Mouse (Mus musculus): ENCODE data around the gene Pacsin2. TPM values are rescaled to one million over a fixed set of nuclear protein-coding genes. Genes with fewer than 3 reads are reported as not detected.
A peak's percentile ranks its signal among the peaks of the same experiment; 100 is the strongest.

Pacsin2 gene
- polyA plus RNA-seq, 1 experiment from 2014 or later: 11.0 TPM

DNA sequence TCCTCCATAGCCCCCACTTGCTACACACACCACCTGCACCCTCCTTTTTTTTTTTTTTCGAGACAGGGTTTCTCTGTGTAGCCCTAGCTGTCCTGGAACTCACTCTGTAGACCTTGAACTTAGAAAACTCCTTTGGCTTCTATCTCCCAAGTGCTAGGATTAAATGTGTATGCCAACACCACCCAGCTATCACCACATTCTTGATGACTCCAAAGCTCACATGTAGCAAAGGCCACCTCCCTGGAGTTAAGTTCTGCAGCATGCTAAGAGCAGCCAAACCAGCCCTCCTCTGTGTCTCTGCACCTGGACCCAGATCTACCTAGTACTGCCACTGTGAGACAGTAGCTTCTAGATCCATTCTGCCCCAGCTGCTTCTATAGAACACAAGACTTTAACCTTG lies 6.9 kb downstream of the Pacsin2 start:
- no peak for DNase-seq (ENCODE audit: low spot score)
- H3K4me3 ChIP-seq (ENCODE audit: low read depth, low read length): no peak overlapping the region
- H3K36me3 ChIP-seq (ENCODE audit: control insufficient read depth, insufficient read depth, low read length): no peaks in the 10 kb centered on the region
- H3K27me3 ChIP-seq (replicated peaks; ENCODE audit: control insufficient read depth, insufficient read depth, low read length): no peaks in the 10 kb centered on the region
- no peak for ATAC-seq
- H3K4me1 ChIP-seq (ENCODE audit: control insufficient read depth, insufficient read depth, low read length): no peaks in the 10 kb centered on the region
- H3K9me3 ChIP-seq (replicated peaks; ENCODE audit: control insufficient read depth, low read length): no peaks in the 10 kb centered on the region
- H3K27ac ChIP-seq (ENCODE audit: low read depth, low read length): no peak overlapping the region
- no peak overlapping the region for H3K9ac ChIP-seq (ENCODE audit: low read length)
- WGBS: 91% methylated on average over 1 of the region's 1 CpGs
- no peak overlapping the region for H3K4me2 ChIP-seq (ENCODE audit: low read length)

GRCm38 (mm10) chr15:83455637-83456036 lies 8.8 kb downstream of the Pacsin2 start:
- H3K9me3 ChIP-seq (replicated peaks; ENCODE audit: control insufficient read depth, low read length): no peaks in the 10 kb centered on the region
- H3K9ac ChIP-seq (ENCODE audit: low read length): no peak overlapping the region
- H3K36me3 ChIP-seq (ENCODE audit: control insufficient read depth, insufficient read depth, low read length): no peaks in the 10 kb centered on the region
- H3K4me1 ChIP-seq (ENCODE audit: control insufficient read depth, insufficient read depth, low read length): no peaks in the 10 kb centered on the region
- H3K4me2 ChIP-seq (ENCODE audit: low read length): no peak overlapping the region
- H3K4me3 ChIP-seq (ENCODE audit: low read depth, low read length): no peak overlapping the region
- H3K27ac ChIP-seq (ENCODE audit: low read depth, low read length): no peak overlapping the region
- ATAC-seq (no peak), DNase-seq (ENCODE audit: low spot score) (no peak)
- 93% methylated on average over 5 of the region's 5 CpGs for WGBS
- no peaks in the 10 kb centered on the region for H3K27me3 ChIP-seq (replicated peaks; ENCODE audit: control insufficient read depth, insufficient read depth, low read length)

- no peak overlapping the region for H3K9ac ChIP-seq (ENCODE audit: low read length)
- H3K4me2 ChIP-seq (ENCODE audit: low read length): no peak overlapping the region
- ATAC-seq (no peak), DNase-seq (ENCODE audit: low spot score) (no peak)
- H3K4me3 ChIP-seq (ENCODE audit: low read depth, low read length): no peak overlapping the region
- H3K27ac ChIP-seq (ENCODE audit: low read depth, low read length): no peak overlapping the region
- H3K36me3 ChIP-seq (ENCODE audit: control insufficient read depth, insufficient read depth, low read length): no peaks in the 10 kb centered on the region
- H3K9me3 ChIP-seq (replicated peaks; ENCODE audit: control insufficient read depth, low read length): no peaks in the 10 kb centered on the region
- WGBS: 86% methylated on average over 3 of the region's 3 CpGs
- H3K4me1 ChIP-seq (ENCODE audit: control insufficient read depth, insufficient read depth, low read length): no peaks in the 10 kb centered on the region
- no peaks in the 10 kb centered on the region for H3K27me3 ChIP-seq (replicated peaks; ENCODE audit: control insufficient read depth, insufficient read depth, low read length)
Observed at GRCm38 (mm10) chr15:83455034-83455433, 9.4 kb downstream of the Pacsin2 start.

DNA sequence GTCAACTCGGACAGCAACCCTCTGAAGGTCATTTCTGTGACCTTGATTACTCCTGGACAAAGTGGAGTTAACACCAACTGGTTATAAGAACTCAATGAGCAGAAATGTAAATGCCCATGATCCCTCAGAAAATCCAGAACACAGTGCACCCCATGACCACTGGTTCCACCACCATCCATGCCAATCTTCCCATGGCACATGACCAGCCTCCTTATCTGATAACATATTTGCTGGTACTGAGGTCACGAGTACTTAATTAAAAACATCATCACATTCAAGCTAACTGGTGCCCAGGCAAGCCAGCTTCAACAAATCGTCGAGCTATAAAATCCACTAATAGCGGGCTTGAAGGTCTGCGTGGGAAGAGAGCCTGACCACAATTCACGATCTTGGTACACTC lies 10.0 kb downstream of the Pacsin2 start:
- DNase-seq (ENCODE audit: low spot score) (no peak), ATAC-seq (no peak)
- H3K36me3 ChIP-seq (ENCODE audit: control insufficient read depth, insufficient read depth, low read length): no peaks in the 10 kb centered on the region
- 89% methylated on average over 7 of the region's 7 CpGs for WGBS
- no peaks in the 10 kb centered on the region for H3K9me3 ChIP-seq (replicated peaks; ENCODE audit: control insufficient read depth, low read length)
- no peak overlapping the region for H3K27ac ChIP-seq (ENCODE audit: low read depth, low read length)
- no peaks in the 10 kb centered on the region for H3K27me3 ChIP-seq (replicated peaks; ENCODE audit: control insufficient read depth, insufficient read depth, low read length)
- no peak overlapping the region for H3K4me3 ChIP-seq (ENCODE audit: low read depth, low read length)
- no peak overlapping the region for H3K9ac ChIP-seq (ENCODE audit: low read length)
- no peaks in the 10 kb centered on the region for H3K4me1 ChIP-seq (ENCODE audit: control insufficient read depth, insufficient read depth, low read length)
- H3K4me2 ChIP-seq (ENCODE audit: low read length): no peak overlapping the region

GRCm38 (mm10) chr15:83453879-83454278 lies 10.5 kb downstream of the Pacsin2 start:
- Histone ChIP-seq H3K27me3 (replicated peaks; ENCODE audit: control insufficient read depth, insufficient read depth, low read length) (no peaks in the 10 kb centered on the region), H3K36me3 (ENCODE audit: control insufficient read depth, insufficient read depth, low read length) (no peaks in the 10 kb centered on the region), H3K9me3 (replicated peaks; ENCODE audit: control insufficient read depth, low read length) (no peaks in the 10 kb centered on the region), H3K4me3 (ENCODE audit: low read depth, low read length) (no peak overlapping the region), H3K27ac (ENCODE audit: low read depth, low read length) (no peak overlapping the region), H3K9ac (ENCODE audit: low read length) (no peak overlapping the region), H3K4me2 (ENCODE audit: low read length) (no peak overlapping the region), H3K4me1 (ENCODE audit: control insufficient read depth, insufficient read depth, low read length) (no peaks in the 10 kb centered on the region)
- WGBS: 85% methylated on average over 3 of the region's 3 CpGs
- ATAC-seq: no peak
- DNase-seq (ENCODE audit: low spot score): no peak

DNA sequence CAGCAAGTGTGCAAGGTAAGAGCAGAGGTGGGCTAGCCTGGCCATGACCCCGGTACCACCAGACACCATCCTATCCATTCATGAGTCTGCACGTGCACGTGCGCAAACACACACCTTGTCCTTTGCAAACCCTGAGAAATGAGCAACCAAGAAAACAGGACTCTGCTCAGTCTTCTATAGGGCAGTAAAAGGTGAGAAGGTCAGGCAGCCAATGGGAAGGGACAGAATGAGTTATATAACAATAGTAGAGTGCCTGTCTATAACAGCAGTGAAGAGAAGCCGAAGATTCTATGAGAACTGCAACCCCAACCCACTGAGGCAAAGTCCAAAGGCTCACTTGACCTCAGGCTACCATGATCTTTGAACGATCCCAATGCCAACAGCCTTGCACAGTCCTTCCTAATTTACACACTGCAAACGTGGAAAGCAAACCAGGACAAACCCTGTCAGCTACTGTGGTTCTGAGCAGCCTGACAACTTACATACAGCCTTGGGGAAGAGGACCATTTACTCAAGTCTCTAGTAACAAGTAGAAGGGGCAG lies 12.1 kb downstream of the Pacsin2 start:
- H3K9me3 ChIP-seq (replicated peaks; ENCODE audit: control insufficient read depth, low read length): no peaks in the 10 kb centered on the region
- no peak for DNase-seq (ENCODE audit: low spot score)
- no peaks in the 10 kb centered on the region for H3K36me3 ChIP-seq (ENCODE audit: control insufficient read depth, insufficient read depth, low read length)
- H3K4me2 ChIP-seq (ENCODE audit: low read length): no peak overlapping the region
- 86% methylated on average over 7 of the region's 7 CpGs for WGBS
- no peak overlapping the region for H3K27ac ChIP-seq (ENCODE audit: low read depth, low read length)
- H3K27me3 ChIP-seq (replicated peaks; ENCODE audit: control insufficient read depth, insufficient read depth, low read length): no peaks in the 10 kb centered on the region
- no peak overlapping the region for H3K4me3 ChIP-seq (ENCODE audit: low read depth, low read length)
- H3K4me1 ChIP-seq (ENCODE audit: control insufficient read depth, insufficient read depth, low read length): no peaks in the 10 kb centered on the region
- ATAC-seq: no peak
- H3K9ac ChIP-seq (ENCODE audit: low read length): no peak overlapping the region

DNA sequence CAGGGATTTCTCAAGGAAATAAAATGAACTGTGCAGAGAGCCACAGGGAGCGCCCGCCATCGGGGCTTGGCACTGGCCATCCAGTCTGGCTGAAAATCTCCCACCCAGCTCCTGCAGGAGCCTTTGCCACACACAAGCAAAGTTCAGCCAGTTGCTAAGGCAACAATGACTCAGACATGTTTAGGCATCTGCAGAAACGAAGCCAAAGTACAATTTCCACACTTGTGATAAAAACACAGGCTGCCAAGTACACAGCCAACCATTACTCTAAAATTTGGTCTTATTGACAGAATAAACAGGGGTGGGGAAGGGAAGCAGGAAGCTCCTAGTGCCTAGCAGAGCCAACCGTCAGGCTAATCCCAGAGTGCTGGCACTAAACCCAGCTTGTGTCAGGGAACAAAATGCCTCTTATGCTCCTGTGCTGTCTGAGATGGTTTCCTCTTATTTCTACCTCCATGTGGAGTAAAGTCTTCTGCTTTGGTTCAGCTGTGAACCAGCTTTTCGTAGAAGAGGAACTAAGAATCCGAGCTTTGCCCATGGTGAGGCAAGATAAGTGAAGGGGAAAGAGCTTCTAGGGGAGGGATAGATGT lies 12.7 kb downstream of the Pacsin2 start:
- no peak for ATAC-seq

DNA sequence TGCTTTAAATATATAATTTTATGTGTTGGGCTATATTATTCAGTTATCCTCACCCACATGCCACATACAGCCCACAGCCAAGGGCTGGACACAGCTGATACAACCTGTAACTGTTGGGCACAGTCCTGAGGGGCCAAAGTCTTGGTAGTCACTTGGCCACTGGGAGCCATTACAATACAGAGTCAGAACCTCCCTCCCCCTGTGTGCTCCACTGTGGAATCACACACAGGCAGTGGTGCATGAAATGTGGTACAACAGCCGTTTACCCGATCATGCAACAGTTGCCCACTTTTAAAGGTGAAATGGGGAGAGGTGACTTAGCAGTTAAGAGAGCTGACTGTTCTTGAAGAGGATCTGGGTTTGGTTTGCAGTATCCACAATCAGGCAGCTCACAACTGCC lies 14.4 kb downstream of the Pacsin2 start:
- H3K9ac ChIP-seq (ENCODE audit: low read length): no peak overlapping the region
- WGBS: 89% methylated on average over 2 of the region's 2 CpGs
- no peak overlapping the region for H3K27ac ChIP-seq (ENCODE audit: low read depth, low read length)
- H3K9me3 ChIP-seq (replicated peaks; ENCODE audit: control insufficient read depth, low read length): no peaks in the 10 kb centered on the region
- H3K27me3 ChIP-seq (replicated peaks; ENCODE audit: control insufficient read depth, insufficient read depth, low read length): no peaks in the 10 kb centered on the region
- ATAC-seq (no peak), DNase-seq (ENCODE audit: low spot score) (no peak)
- no peaks in the 10 kb centered on the region for H3K36me3 ChIP-seq (ENCODE audit: control insufficient read depth, insufficient read depth, low read length)
- no peak overlapping the region for H3K4me2 ChIP-seq (ENCODE audit: low read length)
- H3K4me1 ChIP-seq (ENCODE audit: control insufficient read depth, insufficient read depth, low read length): 0 out of 2 replicates have a peak, but pooled peaks cover 2% of the 10 kb centered on the region
- no peak overlapping the region for H3K4me3 ChIP-seq (ENCODE audit: low read depth, low read length)

More for the DNA sequence above, 12.7 kb downstream of the Pacsin2 start:
- Histone ChIP-seq H3K9ac (ENCODE audit: low read length) (no peak overlapping the region), H3K36me3 (ENCODE audit: control insufficient read depth, insufficient read depth, low read length) (no peaks in the 10 kb centered on the region), H3K4me1 (ENCODE audit: control insufficient read depth, insufficient read depth, low read length) (no peaks in the 10 kb centered on the region), H3K27me3 (replicated peaks; ENCODE audit: control insufficient read depth, insufficient read depth, low read length) (no peaks in the 10 kb centered on the region), H3K4me3 (ENCODE audit: low read depth, low read length) (no peak overlapping the region), H3K9me3 (replicated peaks; ENCODE audit: control insufficient read depth, low read length) (no peaks in the 10 kb centered on the region), H3K27ac (ENCODE audit: low read depth, low read length) (no peak overlapping the region), H3K4me2 (ENCODE audit: low read length) (no peak overlapping the region)
- DNase-seq (ENCODE audit: low spot score): peak; percentile 58
- WGBS: 70% methylated on average over 7 of the region's 7 CpGs

- no peak overlapping the region for H3K4me3 ChIP-seq (ENCODE audit: low read depth, low read length)
- H3K4me1 ChIP-seq (ENCODE audit: control insufficient read depth, insufficient read depth, low read length): 0 out of 2 replicates have a peak, but pooled peaks cover 2% of the 10 kb centered on the region
- H3K27me3 ChIP-seq (replicated peaks; ENCODE audit: control insufficient read depth, insufficient read depth, low read length): no peaks in the 10 kb centered on the region
- no peak overlapping the region for H3K4me2 ChIP-seq (ENCODE audit: low read length)
- no peak overlapping the region for H3K27ac ChIP-seq (ENCODE audit: low read depth, low read length)
- H3K36me3 ChIP-seq (ENCODE audit: control insufficient read depth, insufficient read depth, low read length): no peaks in the 10 kb centered on the region
- H3K9me3 ChIP-seq (replicated peaks; ENCODE audit: control insufficient read depth, low read length): no peaks in the 10 kb centered on the region
- no peak for ATAC-seq
- no peak for DNase-seq (ENCODE audit: low spot score)
- H3K9ac ChIP-seq (ENCODE audit: low read length): no peak overlapping the region
- WGBS: 76% methylated on average over 5 of the region's 5 CpGs
Observed at GRCm38 (mm10) chr15:83448646-83449045, 15.8 kb downstream of the Pacsin2 start.
